Mouse (Mus musculus): ENCODE measurements around the gene Gnptg.

- no peak for TF ChIP-seq CTCF (IDR thresholded peaks at IDR 0.05; ENCODE audit: low read depth)
- no peak for TF ChIP-seq EP300 (optimal IDR thresholded peaks at IDR 0.05)
These were observed 24.5 kb downstream of the Gnptg start for GRCm38 (mm10) chr17:25215431-25215830.

Measured in stomach, postnatal 0 days (tissue).